Mouse (Mus musculus) urinary bladder, postnatal 25 days (tissue): Measurements from ENCODE around the gene Ss18l1.
A peak's percentile ranks its signal among the peaks of the same experiment; 100 is the strongest.

ENCODE experiments used
- DNase-seq: peaks from one replicate; pipeline ENCODE4 v3.0.0; 2022; ENCODE audit warnings: low spot score

The Ss18l1 gene

GRCm38 (mm10) chr2:180086637-180087027, 44.3 kb downstream of the Ss18l1 start:
- no peak for DNase-seq

GRCm38 (mm10) chr2:180087472-180087871, 45.2 kb downstream of the Ss18l1 start:
- no peak for DNase-seq

GRCm38 (mm10) chr2:180090285-180090684, 48.0 kb downstream of the Ss18l1 start:
- no peak for DNase-seq

- DNase-seq: no peak
These were observed 53.4 kb downstream of the Ss18l1 start for GRCm38 (mm10) chr2:180095711-180096110.

- DNase-seq: no peak
These were observed 55.3 kb downstream of the Ss18l1 start for GRCm38 (mm10) chr2:180097585-180097984.

- DNase-seq: no peak
These were observed 55.9 kb downstream of the Ss18l1 start for GRCm38 (mm10) chr2:180098167-180098566.

- no peak for DNase-seq
These were observed 57.2 kb downstream of the Ss18l1 start for GRCm38 (mm10) chr2:180099529-180099928.

- DNase-seq: no peak
These were observed 61.1 kb downstream of the Ss18l1 start for GRCm38 (mm10) chr2:180103151-180103977.

- DNase-seq: peak; percentile 81
These were observed 61.8 kb downstream of the Ss18l1 start, which contains the start of gene Hrh3 for GRCm38 (mm10) chr2:180103978-180104658. TSS of gene Hrh3 (minus strand) at chr2:180104488.

- DNase-seq: no peak
These were observed 62.5 kb downstream of the Ss18l1 start for GRCm38 (mm10) chr2:180104659-180105377.

- no peak for DNase-seq
These were observed 63.3 kb downstream of the Ss18l1 start for GRCm38 (mm10) chr2:180105441-180106190.

GRCm38 (mm10) chr2:180107081-180107480, 64.8 kb downstream of the Ss18l1 start:
- no peak for DNase-seq

- DNase-seq: no peak
These were observed 66.0 kb downstream of the Ss18l1 start for GRCm38 (mm10) chr2:180108285-180108684.

GRCm38 (mm10) chr2:180113909-180114890, 71.9 kb downstream of the Ss18l1 start:
- DNase-seq: peak; percentile 67

GRCm38 (mm10) chr2:180115279-180115678, 73.0 kb downstream of the Ss18l1 start:
- peak; percentile 63 for DNase-seq

GRCm38 (mm10) chr2:180116081-180116493, 73.8 kb downstream of the Ss18l1 start:
- DNase-seq: peak; percentile 59

- DNase-seq: no peak
These were observed 74.6 kb downstream of the Ss18l1 start for GRCm38 (mm10) chr2:180116741-180117484.

GRCm38 (mm10) chr2:180117485-180118194, 75.3 kb downstream of the Ss18l1 start:
- DNase-seq: peak; percentile 40
